ENCODE assay signal across 16 mouse cellular contexts in the genomic region with DNA sequence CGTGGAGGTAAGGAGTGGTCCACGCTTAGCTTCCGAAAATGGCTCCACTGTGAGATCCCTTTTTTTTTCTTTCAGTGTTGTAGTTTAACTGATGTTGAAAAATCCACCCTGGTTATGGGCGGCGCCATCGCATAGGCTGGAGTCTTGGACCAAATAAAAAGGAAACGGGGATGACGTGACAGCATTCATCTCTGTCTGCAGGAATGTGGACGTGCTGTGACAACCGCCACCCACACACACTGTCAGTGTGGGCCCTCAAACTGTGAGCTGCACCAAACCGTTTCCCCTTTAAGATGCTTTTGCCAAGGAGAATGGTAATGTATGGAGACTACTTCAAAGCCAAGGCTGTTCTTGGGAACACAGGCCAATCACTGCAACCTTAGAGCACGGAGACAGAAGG. TPM values are rescaled to one million over a fixed set of nuclear protein-coding genes. Genes with fewer than 3 reads are reported as not detected.
DNase-seq lines count a peak whose midpoint lies in the region; ATAC-seq lines count a peak whose summit lies in the region.
"Had no signal": no experiment of that assay in that cellular context is flagged by ENCODE, and none has a peak within 500 bp of the region (broad histone marks: within the 10 kb centered on the region; RNA-seq: fewer than 3 reads in every experiment).

No protein-coding gene starts in this region.

- H3K4me2 ChIP-seq in kidney, embryonic 16.5 days (replicated peaks; ENCODE audit: low read depth, low read length), result no peak overlapping the region
- H3K4me2 ChIP-seq: intestine, embryonic 15.5 days had no signal

- 73% methylated on average over 12 of the region's 12 CpGs for WGBS in kidney, embryonic 16.5 days

- H3K27me3 ChIP-seq in kidney, embryonic 16.5 days (ENCODE audit: insufficient read depth, low read length), result no peaks in the 10 kb centered on the region
- H3K27me3 ChIP-seq: intestine, embryonic 15.5 days had no signal

- no peaks in the 10 kb centered on the region for H3K36me3 ChIP-seq in kidney, embryonic 16.5 days (ENCODE audit: insufficient read depth, low read length)
- H3K36me3 ChIP-seq: intestine, embryonic 15.5 days had no signal

- DNase-seq in kidney, adult 11 months, result no peak
- DNase-seq in lung, postnatal 10 days, result peak; percentile 57
- DNase-seq in lung, postnatal 25 days (ENCODE audit: low spot score), result no peak
- DNase-seq in brain, adult 2 months (ENCODE audit: low read depth, low spot score), result peak; percentile 71
- DNase-seq in frontal cortex, postnatal 36 days (ENCODE audit: low spot score in 2 of 2), result peak; percentile 36 to 51
- DNase-seq in gastrocnemius, postnatal 36 days, result no peak
- DNase-seq in natural killer cell, adult 2 months (ENCODE audit: low spot score in 2 of 2), result no peak
- DNase-seq: adrenal gland, postnatal 25 days; cerebellum, adult 9-11 months; embryo, embryonic 11 days; kidney, postnatal 36 days; thymus, postnatal 4 days had no signal

- H3K4me1 ChIP-seq in kidney, embryonic 16.5 days (ENCODE audit: insufficient read depth, low read length), result peaks cover 51% of the 10 kb centered on the region

- intact Hi-C loops in gastrocnemius, postnatal 36 days (cut with DNase I), result no loop called here

- no peak for ATAC-seq in kidney, embryonic 16.5 days (ENCODE audit: low FRiP score, low TSS enrichment)
- ATAC-seq: CD4-positive, CD25-positive, alpha-beta regulatory T cell, adult 4 months; intestine, embryonic 15.5 days had no signal

- no peak overlapping the region for H3K4me3 ChIP-seq in kidney, embryonic 16.5 days (ENCODE audit: low read length)
- H3K4me3 ChIP-seq: intestine, embryonic 15.5 days had no signal

- 0 out of 2 replicates have a peak overlapping the region, but pooled peaks have one; percentile 14 for H3K27ac ChIP-seq in kidney, embryonic 16.5 days (ENCODE audit: low read length)
- H3K27ac ChIP-seq: intestine, embryonic 15.5 days; macrophage had no signal

- no peaks in the 10 kb centered on the region for H3K9me3 ChIP-seq in kidney, embryonic 16.5 days (ENCODE audit: low read length)
- H3K9me3 ChIP-seq: intestine, embryonic 15.5 days had no signal

- H3K9ac ChIP-seq in kidney, embryonic 16.5 days (replicated peaks; ENCODE audit: low read length), result no peak overlapping the region
- H3K9ac ChIP-seq: intestine, embryonic 15.5 days had no signal

RNA-seq across cellular contexts. Expression of gene Ptk7, which starts 23.3 kb away (rescaled TPM):
- 153 and 157 TPM in 2 replicates for polyA plus RNA-seq in kidney, embryonic 16.5 days (2015; fragmentation: Nextera tagmentation; extraction: Ambion mirVana)
- total RNA-seq in gastrocnemius, postnatal 36 days (2021), result under 1 TPM; 0.79 to 0.94 TPM
- polyA plus RNA-seq: CD4-positive, CD25-positive, alpha-beta regulatory T cell, adult 4 months had no signal

RNA-seq across cellular contexts. Expression of gene Klc4, which starts 39.8 kb away (rescaled TPM):
- polyA plus RNA-seq in kidney, embryonic 16.5 days (2015; fragmentation: Nextera tagmentation; extraction: Ambion mirVana), result 49.7 and 58.0 TPM in 2 replicates
- 10 to 100 TPM; 11.7 to 11.8 TPM for total RNA-seq in gastrocnemius, postnatal 36 days (2021)

RNA-seq across cellular contexts. Expression of gene Mrpl2, which starts 40.0 kb away (rescaled TPM):
- 118 and 123 TPM in 2 replicates for polyA plus RNA-seq in kidney, embryonic 16.5 days (2015; fragmentation: Nextera tagmentation; extraction: Ambion mirVana)
- 100 to 1,000 TPM in 1 of 2 experiments, 10 to 100 TPM in 1; 99.4 to 102 TPM for total RNA-seq in gastrocnemius, postnatal 36 days (2021)

RNA-seq across cellular contexts. Expression of gene Cul7, which starts 44.1 kb away (rescaled TPM):
- 62.2 and 68.2 TPM in 2 replicates for polyA plus RNA-seq in kidney, embryonic 16.5 days (2015; fragmentation: Nextera tagmentation; extraction: Ambion mirVana)
- total RNA-seq in gastrocnemius, postnatal 36 days (2021), result 1 to 10 TPM; 5.8 to 5.9 TPM

RNA-seq across cellular contexts. Expression of gene Srf, which starts 50.0 kb away (rescaled TPM):
- 8.2 and 9.3 TPM in 2 replicates for polyA plus RNA-seq in kidney, embryonic 16.5 days (2015; fragmentation: Nextera tagmentation; extraction: Ambion mirVana)
- total RNA-seq in gastrocnemius, postnatal 36 days (2021), result 10 to 100 TPM; 70.4 to 74.9 TPM

Comparison
In these comparisons a context has a peak if more than half of its experiments do, and no peak if none do; other contexts are left out.
1. DNase-seq: peak in lung, postnatal 10 days (single experiment), brain, adult 2 months (single experiment) and frontal cortex, postnatal 36 days (2 of 2); none in kidney, adult 11 months (single experiment), lung, postnatal 25 days (single experiment), gastrocnemius, postnatal 36 days (0 of 2) and natural killer cell, adult 2 months (0 of 2).